Mouse (Mus musculus): ENCODE results near the gene Myo1b. TPM values are rescaled to one million over a fixed set of nuclear protein-coding genes. Genes with fewer than 3 reads are reported as not detected.

Myo1b gene
- total and polyA plus RNA-seq, 3 experiments = not detected

DNA sequence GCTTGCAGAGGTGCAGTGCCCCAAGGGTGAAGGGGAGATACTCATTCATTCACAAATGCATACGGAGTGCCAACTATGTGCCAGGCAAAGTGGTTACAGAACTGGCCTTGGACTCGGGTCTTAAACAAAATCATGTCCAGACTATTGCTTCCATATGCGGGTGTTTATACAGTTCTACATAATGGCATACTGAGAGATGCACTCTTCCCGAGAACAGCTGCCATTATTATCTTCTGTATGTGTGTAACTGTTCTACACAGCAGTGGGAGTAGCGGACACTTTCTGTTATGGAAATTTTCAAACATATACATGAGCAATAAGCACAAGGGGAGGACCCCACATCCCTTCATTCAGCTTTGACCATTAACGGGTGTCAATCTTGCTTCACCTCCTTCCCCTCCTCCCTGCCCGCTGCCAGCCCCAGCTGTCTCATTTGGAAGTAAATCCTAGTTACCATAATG lies 117.8 kb downstream of the Myo1b start:
- Histone ChIP-seq H3K36me3 (ENCODE audit: control insufficient read depth in 1 of 2, insufficient read depth in 2 of 2, low read length in 2 of 2) (no peaks in the 10 kb centered on the region), H3K9me3 (replicated peaks; ENCODE audit: insufficient read depth, low read length) (no peaks in the 10 kb centered on the region), H3K4me3 (ENCODE audit: control insufficient read depth in 1 of 2, insufficient read depth in 1 of 2, low read depth in 2 of 2, low read length in 2 of 2) (no peak overlapping the region), H3K27me3 (ENCODE audit: control insufficient read depth in 1 of 2, insufficient read depth in 2 of 2, low read length in 2 of 2) (no peaks in the 10 kb centered on the region), H3K9ac (ENCODE audit: control insufficient read depth, low read depth, low read length, poor library complexity, severe bottlenecking) (no peak overlapping the region), H3K4me1 (ENCODE audit: control insufficient read depth in 1 of 2, insufficient read depth in 2 of 2, low read length in 2 of 2) (no peaks in the 10 kb centered on the region), H3K27ac (ENCODE audit: control insufficient read depth, low read depth, low read length) (no peak overlapping the region), H3K79me2 (ENCODE audit: control insufficient read depth, insufficient read depth, low read length, poor library complexity) (no peaks in the 10 kb centered on the region)
- DNase-seq (ENCODE audit: low read depth, low spot score) = no peak
- TF ChIP-seq ZMIZ1 (IDR thresholded peaks at IDR 0.05; ENCODE audit: low read depth, low read length) (no peak), POLR2A (IDR thresholded peaks at IDR 0.05; ENCODE audit: control insufficient read depth in 1 of 2, insufficient read depth in 1 of 2, low read depth in 1 of 2, low read length in 2 of 2, poor library complexity in 1 of 2) (no peak), POLR2AphosphoS5 (IDR thresholded peaks at IDR 0.05; ENCODE audit: borderline replicate concordance, low read depth, low read length) (no peak), NELFE (IDR thresholded peaks at IDR 0.05; ENCODE audit: low read depth, low read length) (no peak), MAZ (IDR thresholded peaks at IDR 0.05; ENCODE audit: low read depth, low read length) (no peak), ZKSCAN1 (IDR thresholded peaks at IDR 0.05; ENCODE audit: low read depth, low read length) (no peak), MEF2A (IDR thresholded peaks at IDR 0.05; ENCODE audit: extremely low read depth, insufficient replicate concordance, low read depth, low read length, poor library complexity, severe bottlenecking) (no peak), POLR2AphosphoS2 (IDR thresholded peaks at IDR 0.05; ENCODE audit: low read length) (no peak), BHLHE40 (IDR thresholded peaks at IDR 0.05; ENCODE audit: borderline replicate concordance, low read depth, low read length) (no peak), MYC (IDR thresholded peaks at IDR 0.05; ENCODE audit: low read depth, low read length) (no peak), CTCF (IDR thresholded peaks at IDR 0.05 in 2 of 3, conservative IDR thresholded peaks at IDR 0.05 in 1 of 3; ENCODE audit: control insufficient read depth in 1 of 3, insufficient read depth in 1 of 3, low read depth in 2 of 3, low read length in 3 of 3, poor library complexity in 1 of 3, severe bottlenecking in 1 of 3) (no peak), TBP (IDR thresholded peaks at IDR 0.05; ENCODE audit: low read depth, low read length) (no peak), ELF1 (IDR thresholded peaks at IDR 0.05; ENCODE audit: low read depth, low read length) (no peak), RCOR1 (IDR thresholded peaks at IDR 0.05; ENCODE audit: low read depth, low read length) (no peak), HCFC1 (IDR thresholded peaks at IDR 0.05; ENCODE audit: low read depth, low read length) (no peak), ZC3H11A (IDR thresholded peaks at IDR 0.05; ENCODE audit: low read depth, low read length) (no peak)

GRCm38 (mm10) chr1:51795586-51796309 lies 120.1 kb downstream of the Myo1b start:
- Histone ChIP-seq H3K4me1 (ENCODE audit: control insufficient read depth in 1 of 2, insufficient read depth in 2 of 2, low read length in 2 of 2) (no peaks in the 10 kb centered on the region), H3K27me3 (ENCODE audit: control insufficient read depth in 1 of 2, insufficient read depth in 2 of 2, low read length in 2 of 2) (no peaks in the 10 kb centered on the region), H3K79me2 (ENCODE audit: control insufficient read depth, insufficient read depth, low read length, poor library complexity) (no peaks in the 10 kb centered on the region), H3K36me3 (ENCODE audit: control insufficient read depth in 1 of 2, insufficient read depth in 2 of 2, low read length in 2 of 2) (no peaks in the 10 kb centered on the region), H3K27ac (ENCODE audit: control insufficient read depth, low read depth, low read length) (no peak overlapping the region), H3K4me3 (ENCODE audit: control insufficient read depth in 1 of 2, insufficient read depth in 1 of 2, low read depth in 2 of 2, low read length in 2 of 2) (no peak overlapping the region), H3K9ac (ENCODE audit: control insufficient read depth, low read depth, low read length, poor library complexity, severe bottlenecking) (no peak overlapping the region), H3K9me3 (replicated peaks; ENCODE audit: insufficient read depth, low read length) (no peaks in the 10 kb centered on the region)
- DNase-seq (ENCODE audit: low read depth, low spot score) = no peak
- TF ChIP-seq USF1 (IDR thresholded peaks at IDR 0.05; ENCODE audit: low read depth, low read length) (no peak), CHD2 (IDR thresholded peaks at IDR 0.05; ENCODE audit: low read length) (no peak), POLR2A (IDR thresholded peaks at IDR 0.05; ENCODE audit: control insufficient read depth in 1 of 2, insufficient read depth in 1 of 2, low read depth in 1 of 2, low read length in 2 of 2, poor library complexity in 1 of 2) (no peak), NRF1 (IDR thresholded peaks at IDR 0.05; ENCODE audit: insufficient read depth, low read depth, low read length, poor library complexity, severe bottlenecking) (no peak), BHLHE40 (IDR thresholded peaks at IDR 0.05; ENCODE audit: borderline replicate concordance, low read depth, low read length) (no peak), ZC3H11A (IDR thresholded peaks at IDR 0.05; ENCODE audit: low read depth, low read length) (no peak), TCF12 (IDR thresholded peaks at IDR 0.05; ENCODE audit: low read depth, low read length) (no peak), RCOR1 (IDR thresholded peaks at IDR 0.05; ENCODE audit: low read depth, low read length) (no peak), KAT2A (conservative IDR thresholded peaks at IDR 0.05; ENCODE audit: low read depth, low read length) (no peak), POLR2AphosphoS2 (IDR thresholded peaks at IDR 0.05; ENCODE audit: low read length) (no peak), JUND (IDR thresholded peaks at IDR 0.05; ENCODE audit: low read depth, low read length) (no peak), SIN3A (IDR thresholded peaks at IDR 0.05; ENCODE audit: low read length) (no peak)

All from MEL (cell line).